Mouse (Mus musculus) stomach, postnatal 0 days (tissue): ENCODE results near the gene Olfr13.
"Not testable (repeated sequence)": the region's sequence is repeated elsewhere in the genome, so short reads cannot be mapped to it uniquely, and the experiment has no call there.

ENCODE experiments used
- CTCF ChIP-seq: IDR thresholded peaks from 2 replicates; pipeline ENCODE4 v1.5.1; 2016; ENCODE audit warnings: antibody characterized with exemption, low read depth, mild to moderate bottlenecking, moderate library complexity
- EP300 ChIP-seq: optimal IDR thresholded peaks from 2 replicates; pipeline ENCODE3; 2016; ENCODE audit warnings: antibody characterized with exemption

DNA sequence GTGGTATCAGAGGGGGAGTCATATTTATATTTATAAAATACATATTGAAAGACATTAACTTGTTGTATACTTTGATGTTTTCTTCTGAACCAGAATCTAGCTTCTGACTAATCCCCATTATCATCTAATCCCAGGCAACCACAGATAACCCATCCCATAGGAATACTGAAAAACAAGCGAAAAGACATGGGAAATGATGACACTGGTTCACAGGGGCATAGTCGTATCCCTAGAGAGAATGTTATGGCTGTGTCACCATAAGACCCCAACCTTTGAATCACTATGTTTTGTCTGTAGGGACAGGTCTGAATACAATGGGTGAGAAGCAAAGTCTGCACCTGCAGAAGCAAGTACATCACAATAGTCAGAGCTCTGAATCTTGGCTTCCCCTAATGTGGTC is 25.7 kb upstream of the Olfr13 start, which contains the start of gene Olfr237-ps1:
- TF ChIP-seq CTCF, EP300: not testable (repeated sequence)
